Mouse (Mus musculus) liver, adult 2 months (tissue): Measurements from ENCODE around the gene Epb41l4b.

ENCODE experiments used
- CTCF ChIP-seq: fragments of 200-500 bp; IDR thresholded peaks from 2 replicates; pipeline ENCODE4 v1.5.1; 2011; ENCODE audit warnings: low read depth, low read length, control low read depth
- POLR2A ChIP-seq: fragments of 200-500 bp; IDR thresholded peaks from 2 replicates; pipeline ENCODE4 v1.6.1; 2011; ENCODE audit warnings: low read length, control low read depth; ENCODE audit not compliant: insufficient read depth; ENCODE audit errors: extremely low read depth

- TF ChIP-seq CTCF (no peak), POLR2A (no peak)
Observed at GRCm38 (mm10) chr4:56993331-56993730, 149.9 kb downstream of the Epb41l4b start.
